Mouse (Mus musculus) naive thymus-derived CD4-positive, alpha-beta T cell, adult 2 months (primary cell): ENCODE results near the gene Tarsl2.

ENCODE experiments used
- DNase-seq: peaks from one replicate; pipeline ENCODE4 v3.0.0-alpha.2; 2011; ENCODE audit warnings: low read depth

Gene Tarsl2

DNA sequence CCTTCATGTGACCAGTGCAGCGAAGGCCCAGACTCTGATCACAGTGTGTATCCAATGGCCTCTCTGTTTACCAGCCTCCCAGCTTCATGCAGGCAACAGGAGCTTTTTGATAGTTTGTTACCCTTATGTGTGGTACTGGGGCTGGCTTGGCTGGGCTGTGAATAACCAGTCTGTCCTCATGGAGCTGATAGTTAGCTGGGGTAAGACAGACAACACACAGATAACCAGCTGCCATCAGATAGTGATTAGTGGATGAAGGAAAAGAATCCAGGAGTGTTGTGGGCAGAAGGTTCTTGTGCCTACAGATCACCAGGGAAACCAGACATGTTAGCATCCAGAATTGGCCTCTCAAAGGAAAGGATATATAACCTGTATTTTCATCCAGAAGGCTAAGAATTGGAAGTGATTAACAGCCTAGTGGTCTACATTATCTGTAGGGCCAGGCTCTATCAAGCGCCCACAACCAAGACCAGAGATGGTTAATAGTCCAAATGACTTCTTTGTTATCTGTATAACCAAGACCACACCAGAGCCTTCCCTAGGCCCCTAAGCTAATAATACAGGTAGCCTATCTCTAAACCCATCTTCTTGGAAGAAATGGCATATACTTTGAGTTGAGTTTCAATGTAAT lies 12.9 kb downstream of the Tarsl2 start:
- no peak for DNase-seq

DNA sequence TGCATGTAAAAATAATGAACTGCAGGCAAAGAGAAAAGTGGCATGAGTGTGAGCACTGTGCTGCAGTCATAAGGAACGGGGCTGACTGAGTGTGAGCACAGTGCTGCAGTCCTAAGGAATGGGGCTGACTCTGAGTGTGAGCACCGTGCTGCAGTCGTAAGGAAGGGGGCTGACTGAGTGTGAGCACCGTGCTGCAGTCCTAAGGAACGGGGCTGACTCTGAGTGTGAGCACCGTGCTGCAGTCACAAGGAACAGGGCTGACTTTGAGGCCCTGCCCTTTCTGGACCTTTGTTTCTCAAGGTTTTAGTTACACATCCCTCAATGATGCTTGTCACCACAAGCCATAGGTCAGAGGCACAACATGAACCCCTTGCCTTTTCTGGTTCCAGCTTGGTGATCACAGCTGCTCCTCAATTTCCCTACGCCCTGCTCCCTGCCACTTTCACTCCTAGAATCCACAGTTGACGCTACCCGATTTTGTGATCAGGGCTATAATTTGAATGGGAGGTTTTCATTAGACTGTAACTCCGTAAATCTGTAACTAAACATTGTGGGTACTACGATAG lies 18.6 kb downstream of the Tarsl2 start:
- no peak for DNase-seq

DNA sequence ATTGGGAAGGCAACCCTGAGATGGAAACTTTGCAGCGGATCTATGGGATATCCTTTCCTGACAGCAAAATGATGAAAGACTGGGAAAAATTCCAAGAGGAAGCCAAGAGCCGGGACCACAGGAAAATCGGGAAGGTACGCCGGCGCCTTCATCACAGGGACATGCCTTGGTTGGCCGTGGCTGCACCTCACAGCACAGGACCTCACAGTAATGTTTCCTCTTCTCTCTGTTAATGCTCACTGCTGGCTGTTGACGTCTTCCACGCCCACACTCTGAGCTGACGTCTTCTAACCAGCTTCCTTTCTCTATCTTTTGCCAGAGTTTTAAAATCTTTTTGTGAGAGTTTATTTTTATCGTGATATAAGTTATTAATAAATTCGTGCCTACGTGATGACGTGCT lies 19.2 kb downstream of the Tarsl2 start:
- DNase-seq = no peak

DNA sequence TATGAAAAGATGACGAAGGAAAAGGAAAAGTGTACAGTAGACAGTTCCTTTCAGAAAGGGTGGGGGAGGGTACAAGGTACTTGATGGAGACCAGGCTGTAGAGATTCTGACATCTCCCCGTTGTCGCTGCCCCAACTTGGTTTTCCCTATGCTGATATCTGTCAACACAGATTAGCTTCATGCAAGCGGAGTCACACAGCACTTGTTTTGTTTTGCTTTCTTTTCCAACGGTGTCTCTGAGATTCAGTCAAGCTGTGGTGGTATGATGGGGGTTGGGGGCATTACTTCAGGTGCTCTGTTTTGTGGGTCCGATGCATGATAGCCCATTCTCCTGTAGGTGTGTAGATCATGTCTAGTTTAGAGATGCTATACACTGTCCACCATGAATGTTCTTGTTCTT lies 22.8 kb downstream of the Tarsl2 start:
- DNase-seq = no peak

DNA sequence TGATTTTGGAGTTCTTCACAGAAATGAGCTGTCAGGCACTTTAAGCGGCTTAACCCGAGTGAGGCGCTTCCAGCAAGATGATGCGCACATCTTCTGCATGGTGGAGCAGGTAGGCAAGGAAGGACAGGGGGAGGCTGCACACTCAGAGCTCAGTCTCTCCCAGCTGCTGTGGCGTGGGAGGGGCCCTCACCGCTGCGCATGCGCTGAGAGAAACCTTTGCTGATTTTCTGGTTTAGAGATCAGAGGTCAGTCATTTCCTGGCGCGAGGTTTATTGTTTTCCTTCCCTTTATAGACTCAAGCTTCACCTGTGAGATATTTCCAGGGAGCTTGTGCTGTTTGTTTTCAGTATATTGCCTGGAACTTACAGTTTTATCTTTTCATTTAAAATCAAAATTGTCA lies 33.4 kb downstream of the Tarsl2 start:
- no peak for DNase-seq

DNA sequence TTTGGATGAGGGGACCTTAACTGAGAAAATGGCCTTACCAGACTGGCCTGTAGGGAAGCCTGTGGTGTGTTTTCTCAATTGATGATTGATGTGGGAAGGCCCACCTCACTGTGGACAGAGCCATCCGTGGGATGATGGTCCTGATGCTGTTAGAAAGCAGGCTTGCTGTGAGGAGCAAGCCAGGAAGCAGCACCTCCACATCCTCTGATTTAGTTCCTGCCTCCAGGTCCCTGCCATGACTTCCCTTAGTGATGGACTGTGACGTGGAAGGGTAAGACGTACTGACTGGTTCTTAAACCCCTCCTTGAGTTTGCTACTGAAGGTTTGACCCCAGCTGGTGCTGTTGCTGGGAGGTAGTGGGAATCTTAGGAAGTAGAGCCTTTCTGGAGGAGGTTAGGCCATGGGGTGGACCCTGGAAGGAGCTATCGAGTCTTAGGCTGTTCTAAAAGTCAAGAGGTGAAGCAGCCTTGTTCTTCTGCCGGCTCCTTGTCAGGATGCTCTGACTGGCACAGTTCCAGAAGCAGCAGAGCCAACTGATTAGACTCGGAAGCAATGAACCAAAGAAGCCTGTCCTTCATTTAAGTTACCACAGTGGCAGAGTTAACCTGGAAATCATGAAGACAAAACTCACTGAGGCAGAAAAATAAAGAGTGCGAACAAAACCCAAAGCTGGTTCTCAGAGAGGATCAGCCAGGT lies 34.4 kb downstream of the Tarsl2 start:
- no peak for DNase-seq

DNA sequence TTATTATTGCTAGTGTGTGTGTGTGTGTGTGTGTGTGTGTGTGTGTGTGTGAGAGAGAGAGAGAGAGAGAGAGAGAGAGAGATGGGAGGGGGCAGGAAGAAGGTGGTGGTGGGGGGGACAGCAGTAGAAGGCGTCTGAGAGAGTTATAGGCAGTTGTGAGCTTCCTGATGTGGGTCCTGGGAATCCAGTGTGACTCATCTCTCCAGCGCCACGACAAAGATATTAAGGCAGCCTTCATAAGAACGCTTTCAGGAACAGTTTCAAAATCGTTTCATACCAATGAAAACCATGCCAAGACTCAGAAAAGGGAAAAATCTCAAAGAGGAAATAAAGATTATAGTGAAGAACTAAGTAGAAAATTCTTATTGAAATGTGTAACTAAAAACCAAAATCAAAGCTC lies 36.5 kb downstream of the Tarsl2 start:
- no peak for DNase-seq

DNA sequence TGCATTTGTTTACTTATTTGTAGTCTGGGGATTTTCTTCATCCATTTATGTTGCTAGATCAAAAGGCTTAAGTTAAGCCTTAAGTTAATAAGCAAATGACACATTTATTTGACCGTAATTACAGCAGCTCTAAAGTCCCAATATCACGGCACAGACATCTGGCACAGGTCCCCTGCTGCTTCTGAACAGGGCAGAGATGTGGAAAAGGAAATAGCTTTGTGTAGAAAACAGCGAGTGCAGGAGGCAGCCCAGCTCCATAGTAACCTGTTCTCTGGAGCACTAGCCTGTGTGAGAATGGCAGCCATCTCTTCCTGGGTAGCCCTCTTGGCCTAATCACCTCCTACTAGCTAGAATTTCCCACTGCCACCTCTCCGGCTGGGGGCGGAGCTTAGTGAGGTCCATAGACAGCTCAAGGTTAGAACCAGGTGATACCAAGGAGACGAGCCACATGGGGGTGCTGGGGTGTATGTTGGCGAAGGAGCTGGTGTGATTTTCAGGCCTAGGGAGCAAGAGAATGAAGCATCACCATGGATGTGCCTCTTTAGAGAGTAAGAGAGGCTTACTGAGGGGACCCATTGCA lies 39.6 kb downstream of the Tarsl2 start:
- DNase-seq = no peak

DNA sequence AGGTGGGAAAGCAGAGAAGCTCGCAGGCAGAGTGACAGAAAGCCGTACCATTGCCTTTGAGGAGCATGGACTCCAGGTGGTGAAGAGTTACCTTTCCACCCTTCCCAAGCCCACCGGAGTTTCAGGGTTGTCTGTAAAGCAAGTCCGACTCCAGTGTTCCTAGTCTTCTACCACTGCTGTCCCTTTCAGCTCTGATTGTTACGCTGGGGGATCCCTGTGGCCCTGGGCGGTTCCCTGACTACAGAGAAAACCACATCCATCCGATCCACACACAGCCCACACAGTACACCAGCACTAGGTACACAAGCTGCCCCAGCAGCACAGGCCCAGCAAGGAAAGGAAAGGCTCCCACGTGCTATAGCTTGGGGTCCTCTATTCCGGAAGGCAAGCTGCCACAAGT lies 42.0 kb downstream of the Tarsl2 start:
- no peak for DNase-seq

DNA sequence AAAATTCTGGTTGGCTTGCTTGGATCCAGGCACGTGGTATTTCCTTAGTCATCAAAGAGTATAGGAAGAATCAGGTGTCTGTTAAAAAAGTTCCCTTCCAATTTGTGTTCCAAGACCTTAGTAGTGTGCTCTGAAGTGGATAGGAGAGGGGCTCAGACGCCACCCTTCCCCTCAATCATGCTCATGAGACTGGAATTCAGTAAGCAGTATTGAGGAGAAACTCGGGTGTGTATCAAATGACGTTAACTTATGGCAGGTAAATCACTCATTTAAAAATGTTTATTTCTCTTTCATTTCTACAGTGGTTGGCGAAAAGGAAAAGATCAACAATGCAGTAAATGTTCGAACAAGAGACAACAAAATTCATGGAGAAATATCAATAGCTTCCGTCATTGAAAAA lies 46.2 kb downstream of the Tarsl2 start, which contains the start of gene Tm2d3:
Tm2d3 (plus strand) TSS at position 301 of the 400 bp plus-strand sequence.
- DNase-seq = no peak

DNA sequence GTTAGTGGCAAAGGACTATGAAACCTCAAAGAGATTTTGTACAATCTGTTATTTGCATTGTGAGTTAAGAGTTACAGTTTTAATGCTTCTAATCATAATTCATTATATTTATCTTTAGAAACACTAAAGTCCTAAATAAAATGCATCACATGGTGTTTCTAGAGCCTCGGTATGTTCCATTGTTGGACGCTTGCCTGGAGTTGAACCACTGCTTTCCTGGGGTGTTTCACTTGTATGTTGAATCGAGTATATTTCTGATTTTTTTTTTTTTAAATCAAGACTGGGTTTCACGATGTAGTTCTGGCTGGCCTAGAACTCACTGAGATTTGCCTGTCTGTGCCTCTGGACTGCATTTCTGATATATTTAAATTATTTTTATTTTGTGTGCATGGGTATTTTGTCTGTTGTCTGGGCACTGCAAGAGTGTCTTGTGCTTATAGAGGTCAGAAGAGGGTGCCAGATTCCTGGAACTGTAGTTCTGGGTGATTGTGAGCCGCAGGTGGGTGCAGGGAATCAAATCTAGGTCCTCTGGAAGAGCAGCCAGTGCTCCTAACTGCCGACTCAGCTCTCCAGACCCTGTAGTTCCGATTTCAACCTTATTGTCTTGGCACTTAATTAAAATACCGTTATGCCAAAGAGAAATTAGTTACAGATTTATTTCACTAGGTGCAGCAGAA lies 47.4 kb downstream of the Tarsl2 start:
- no peak for DNase-seq

DNA sequence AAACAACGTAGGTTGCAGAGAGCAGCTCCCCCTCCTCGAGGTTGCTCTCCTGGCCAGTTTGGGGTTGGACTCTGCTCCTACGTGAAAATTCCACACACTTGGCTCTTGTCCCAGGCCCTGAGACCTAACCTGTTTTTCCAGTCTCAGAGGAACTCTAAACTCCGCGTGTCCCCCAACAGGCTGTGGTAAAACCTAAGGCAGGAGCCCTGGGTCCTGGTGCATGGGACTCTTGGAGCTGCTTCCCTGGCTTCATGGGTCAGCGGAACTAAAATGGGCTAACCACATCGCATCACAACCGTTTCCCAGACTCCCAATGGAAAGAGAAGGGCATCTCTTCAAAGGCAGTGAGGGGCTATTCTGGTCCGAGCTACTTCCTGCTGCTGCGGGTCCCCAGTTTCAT lies 48.2 kb downstream of the Tarsl2 start:
- no peak for DNase-seq

DNA sequence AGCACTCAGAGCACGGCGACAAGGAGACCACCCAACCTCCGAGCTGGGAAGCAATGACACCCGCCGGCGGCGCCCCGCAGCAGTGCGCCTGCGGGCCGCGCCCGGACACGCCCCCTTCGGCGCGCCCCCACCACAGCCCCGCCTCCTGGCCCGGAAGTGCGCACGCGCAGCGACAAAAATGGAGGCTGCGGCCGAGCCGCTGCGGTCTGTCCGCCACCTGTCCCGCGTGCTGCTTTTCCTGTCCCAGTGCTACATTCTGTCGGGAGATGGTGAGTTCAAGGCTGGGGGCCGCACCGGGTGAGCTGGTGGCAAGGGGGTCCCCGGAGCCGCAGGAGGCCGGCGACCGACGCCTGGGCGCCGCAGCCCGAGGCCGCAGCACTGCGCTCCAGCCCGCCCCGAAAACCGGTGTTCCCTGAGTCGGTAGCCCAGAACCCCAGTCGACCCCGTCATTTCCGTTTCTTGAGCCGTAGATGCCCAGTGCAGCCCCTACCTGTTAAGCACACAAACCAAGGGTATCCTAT lies 48.7 kb downstream of the Tarsl2 start:
- DNase-seq = peak; percentile 92

DNA sequence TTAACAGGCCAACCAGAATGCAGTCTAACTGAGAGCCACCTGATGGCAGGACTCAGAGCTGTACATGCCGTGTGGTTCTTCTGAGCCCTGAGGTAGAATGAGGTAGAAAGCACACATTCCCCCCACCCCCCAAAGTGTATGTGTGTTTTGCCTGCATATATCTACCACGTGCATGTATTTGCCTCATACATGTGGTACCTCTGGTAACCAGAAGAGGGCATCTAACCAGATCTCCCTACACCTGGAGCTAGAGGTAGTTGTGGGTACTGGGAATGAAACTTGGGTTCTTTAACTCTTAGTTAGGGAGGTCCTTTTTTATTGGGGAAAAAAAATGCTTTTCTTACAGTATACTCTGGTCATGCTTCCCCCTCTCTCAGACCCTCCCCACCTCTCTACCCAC lies 51.8 kb downstream of the Tarsl2 start:
- peak; percentile 67 for DNase-seq

DNA sequence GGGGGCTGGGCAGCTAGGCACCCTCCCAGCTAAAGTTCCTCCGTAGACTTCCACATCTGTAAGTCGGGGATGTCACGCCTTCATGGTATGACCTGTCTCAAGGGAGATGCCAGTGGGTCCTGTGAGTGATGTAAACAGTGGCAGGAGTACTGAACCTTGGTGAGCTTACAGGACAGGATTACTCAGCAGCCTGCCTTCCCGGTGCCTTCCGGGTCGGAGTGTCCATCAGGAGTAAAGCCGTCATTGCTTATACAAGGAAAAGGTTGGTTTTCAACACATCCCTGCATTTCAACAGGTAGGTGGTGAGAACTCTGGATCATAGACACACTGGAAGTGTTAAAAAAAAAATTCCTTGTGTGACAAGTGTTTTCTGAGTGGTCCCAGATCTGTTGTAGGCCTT lies 57.4 kb downstream of the Tarsl2 start:
- no peak for DNase-seq

DNA sequence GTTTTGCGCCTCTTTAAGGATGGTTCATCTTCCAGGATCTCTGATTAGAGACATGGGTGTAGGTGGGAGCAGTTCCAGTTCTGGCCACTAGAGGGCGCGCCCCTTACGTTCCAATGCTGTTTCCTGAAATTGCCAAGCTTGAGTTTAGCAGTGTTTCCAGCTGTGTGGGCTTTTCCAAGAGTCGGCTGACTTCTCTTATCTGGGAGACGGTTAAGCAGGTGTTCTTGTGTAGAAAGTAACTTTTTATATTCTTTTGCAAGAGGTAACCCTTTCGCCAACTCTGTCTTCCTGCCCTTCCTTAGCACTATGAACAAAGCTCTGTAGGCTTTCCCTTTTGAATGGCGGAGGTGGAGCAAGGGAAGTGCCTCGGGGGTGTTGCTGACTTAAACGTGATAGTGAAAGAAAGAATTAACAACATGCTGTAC lies 60.1 kb downstream of the Tarsl2 start:
- peak; percentile 87 for DNase-seq

DNA sequence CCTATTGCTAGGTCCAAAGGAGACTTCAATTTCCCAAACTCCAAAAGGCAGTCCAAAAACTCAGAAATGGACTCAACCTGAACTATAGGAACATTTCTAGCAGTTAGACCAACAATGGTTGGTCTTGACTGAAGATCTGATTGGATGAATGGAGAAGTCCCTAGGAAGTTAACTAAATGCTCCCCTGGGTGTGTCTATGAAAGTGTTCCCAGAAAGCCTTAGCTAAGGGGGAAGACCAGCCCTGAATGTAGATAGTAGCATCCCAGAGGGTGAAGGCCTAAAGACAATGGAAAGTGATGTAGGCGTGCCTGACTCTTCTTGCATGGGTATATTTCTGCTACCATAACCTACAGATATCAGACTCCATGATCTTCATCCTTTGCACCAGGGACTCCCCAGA lies 63.8 kb downstream of the Tarsl2 start:
- no peak for DNase-seq

DNA sequence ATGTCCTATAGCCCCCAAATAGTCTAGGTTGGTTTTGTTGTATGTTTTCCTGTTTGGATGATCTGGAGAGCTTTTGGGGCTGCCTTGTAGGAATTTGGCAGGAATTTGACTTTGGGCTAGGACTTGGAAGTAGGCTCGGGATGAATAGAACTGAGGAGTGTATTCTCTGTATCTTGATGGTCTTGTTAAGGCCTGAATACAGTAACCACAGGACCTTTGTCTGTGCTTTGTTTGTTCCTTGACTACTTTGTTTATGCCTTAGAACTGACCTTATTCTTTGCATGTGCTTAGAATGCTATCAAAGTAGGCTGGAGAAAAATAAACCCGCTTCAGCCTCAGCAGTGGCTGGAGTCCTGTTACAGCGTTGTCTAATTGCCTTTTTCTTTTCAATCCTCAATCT lies 65.6 kb downstream of the Tarsl2 start:
- DNase-seq = no peak

DNA sequence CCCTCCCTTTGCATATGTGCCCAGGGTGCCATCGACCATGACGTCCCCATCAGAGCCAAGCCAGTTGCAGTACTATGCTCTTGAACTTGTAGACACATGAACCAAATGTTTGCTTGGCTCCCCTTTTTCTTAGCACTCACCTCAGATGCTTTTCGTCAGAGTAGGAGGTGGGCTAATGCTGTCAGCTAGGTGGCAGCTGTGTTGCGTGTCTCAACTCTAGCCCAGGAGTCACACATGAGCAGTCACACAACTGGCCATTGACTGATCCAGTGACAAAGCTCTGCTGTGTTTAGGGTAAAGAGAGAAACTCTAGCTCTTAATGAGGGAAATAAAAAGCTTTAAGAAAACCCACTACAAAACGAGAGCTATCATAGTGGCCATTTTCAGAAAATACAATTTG lies 69.1 kb downstream of the Tarsl2 start:
- DNase-seq = no peak

DNA sequence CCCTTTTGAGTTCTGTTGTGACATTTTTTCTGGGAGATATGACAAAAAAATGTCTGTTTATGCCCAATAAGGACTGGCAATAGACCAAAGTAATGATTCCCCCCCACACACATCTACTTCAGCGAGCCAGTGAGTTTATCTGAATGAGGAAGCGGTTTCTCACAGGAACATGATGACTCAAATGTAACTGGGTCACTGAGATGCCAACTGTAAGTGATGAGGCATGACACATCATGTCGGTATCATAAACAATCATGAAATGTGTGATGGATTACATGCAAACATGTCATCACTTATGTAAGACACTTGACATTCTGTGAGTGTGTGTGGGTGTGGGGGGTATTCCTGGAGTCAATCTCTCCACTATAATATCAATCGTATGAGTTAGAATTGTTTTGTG lies 69.6 kb downstream of the Tarsl2 start:
- no peak for DNase-seq

DNA sequence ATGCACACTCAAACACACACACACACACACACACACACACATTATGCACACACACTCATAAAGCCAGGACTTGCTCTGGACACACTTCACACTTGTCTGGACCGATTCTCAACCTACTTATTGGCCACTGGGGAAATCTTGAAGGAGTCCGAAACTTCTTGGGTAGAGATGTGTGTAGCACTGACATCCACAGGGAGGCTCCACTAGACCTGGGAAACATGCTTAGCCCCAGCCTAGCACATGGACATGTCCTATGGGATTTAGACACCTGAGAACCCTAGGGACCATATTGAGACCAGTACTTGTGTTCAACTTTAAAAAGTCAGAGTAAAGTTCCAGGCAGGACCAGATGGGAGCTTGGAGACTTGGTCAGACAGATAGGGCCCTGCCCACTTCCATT lies 89.3 kb downstream of the Tarsl2 start:
- DNase-seq = no peak

DNA sequence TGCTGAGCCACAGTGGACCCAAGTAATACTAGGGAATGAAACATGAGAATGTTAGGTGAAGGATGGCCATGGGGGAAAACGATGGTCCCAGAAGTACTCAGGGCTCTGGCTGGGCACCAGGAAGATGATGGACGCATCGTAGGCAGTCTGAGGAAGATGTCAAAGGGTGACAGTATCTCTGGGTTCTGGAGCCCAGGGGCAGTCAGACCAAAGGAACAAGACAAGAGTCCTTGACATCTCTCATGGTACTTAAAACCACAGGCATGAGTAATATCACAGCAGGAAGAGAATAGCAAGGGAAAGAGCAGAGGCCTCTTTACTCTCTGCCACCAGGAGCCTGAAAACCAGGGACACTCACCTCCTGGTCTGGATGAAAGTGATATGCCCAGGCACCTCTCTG lies 90.6 kb downstream of the Tarsl2 start:
- no peak for DNase-seq
